Mouse (Mus musculus) G1E (cell line): ENCODE data around the gene Pde6d.

Experiments
- CTCF ChIP-seq: IDR thresholded peaks from 2 replicates; pipeline ENCODE4 v1.5.1; 2012; ENCODE audit warnings: low read depth, low read length, inconsistent platforms, mixed read lengths
- GATA1 ChIP-seq: IDR thresholded peaks from 2 replicates; pipeline ENCODE4 v1.6.1; 2012; ENCODE audit warnings: borderline replicate concordance, low read length, inconsistent platforms, mixed read lengths
- GATA2 ChIP-seq: IDR thresholded peaks from 2 replicates; pipeline ENCODE4 v1.6.1; 2012; ENCODE audit warnings: low read depth, low read length, inconsistent platforms, borderline replicate concordance
- TAL1 ChIP-seq: conservative IDR thresholded peaks from 2 replicates; pipeline ENCODE4 v1.6.1; 2012; ENCODE audit warnings: low read depth, low read length, inconsistent platforms, mixed read lengths

DNA sequence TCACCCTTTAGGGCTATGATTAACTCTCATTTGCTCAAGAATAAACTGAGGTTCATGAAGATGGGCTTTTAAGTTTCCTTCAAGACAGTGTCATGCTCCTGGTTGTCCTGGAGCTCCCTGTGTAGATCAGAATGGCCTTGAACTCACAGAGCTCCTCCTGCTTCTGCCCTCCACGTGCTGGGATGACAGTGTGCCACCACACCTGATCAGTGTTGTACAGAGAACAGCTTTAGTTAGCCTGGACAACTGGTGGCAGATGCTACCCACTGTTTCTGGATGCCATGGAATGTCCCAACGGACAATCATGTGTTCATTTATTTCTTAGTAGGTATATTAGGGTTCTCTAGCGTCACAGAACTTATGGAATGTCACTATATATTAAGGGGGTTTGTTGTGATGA, 65.4 kb downstream of the Pde6d start:
- TF ChIP-seq CTCF (no peak), GATA1 (no peak), TAL1 (no peak), GATA2 (no peak)
